Mouse (Mus musculus) liver, embryonic 11.5 days (tissue): Measurements from ENCODE around the gene Cep63. TPM values are rescaled to one million over a fixed set of nuclear protein-coding genes. Genes with fewer than 3 reads are reported as not detected.

ENCODE experiments used
- ATAC-seq: fragments of 200-750 bp; cut with Nextera tagmentation; replicated peaks from 2 replicates; pipeline ENCODE4 v1.8.0; 2017; ENCODE audit warnings: moderate number of reproducible peaks, mild to moderate bottlenecking, moderate TSS enrichment, moderate library complexity; ENCODE audit not compliant: low FRiP score
- DNase-seq: peaks from one replicate; pipeline ENCODE4 v3.0.0-alpha.2; 2017; ENCODE audit warnings: low spot score
- H3K27ac ChIP-seq: fragments of 300-500 bp; sonication (generic); 2 replicates; pipeline ENCODE4 v1.5.1; 2014; ENCODE audit warnings: mild to moderate bottlenecking, low read depth, low read length, control low read depth
- H3K27me3 ChIP-seq: fragments of 300-500 bp; sonication (generic); replicated peaks from 2 replicates; pipeline ENCODE4 v1.6.1; 2014; ENCODE audit warnings: low read length, mixed read lengths; ENCODE audit not compliant: control insufficient read depth, insufficient read depth
- H3K36me3 ChIP-seq: fragments of 300-500 bp; sonication (generic); 2 replicates; pipeline ENCODE4 v1.6.1; 2014; ENCODE audit warnings: mild to moderate bottlenecking, low read length, moderate library complexity, mixed read lengths; ENCODE audit not compliant: control insufficient read depth, insufficient read depth
- H3K4me1 ChIP-seq: fragments of 300-500 bp; sonication (generic); replicated peaks from 2 replicates; pipeline ENCODE4 v1.6.1; 2014; ENCODE audit warnings: low read length, mixed read lengths; ENCODE audit not compliant: control insufficient read depth, insufficient read depth
- H3K4me2 ChIP-seq: fragments of 300-500 bp; sonication (generic); 2 replicates; pipeline ENCODE4 v1.6.1; 2014; ENCODE audit warnings: mild to moderate bottlenecking, control low read depth, moderate library complexity
- H3K4me3 ChIP-seq: fragments of 300-500 bp; sonication (generic); 2 replicates; pipeline ENCODE4 v1.5.1; 2014; ENCODE audit warnings: low read depth, low read length, control low read depth
- H3K9ac ChIP-seq: fragments of 300-500 bp; sonication (generic); 2 replicates; pipeline ENCODE4 v1.6.1; 2014; ENCODE audit warnings: low read depth, low read length, control low read depth
- H3K9me3 ChIP-seq: fragments of 300-500 bp; sonication (generic); 2 replicates; pipeline ENCODE4 v1.6.1; 2016; ENCODE audit warnings: low read length, inconsistent platforms, mixed read lengths; ENCODE audit not compliant: control insufficient read depth
- WGBS: fragments of 180-500 bp; shearing (Covaris S2); extraction: QIAGEN DNeasy Blood & Tissue Kit; methylation state at CpG from one replicate; pipeline ENCODE4 v1.1.7; 2014; 5-methylcytosine and 5-hydroxymethylcytosine counted together
- polyA plus RNA-seq: library from polyadenylated mRNA; unstranded; fragments of >200 nt; fragmentation: Nextera tagmentation; extraction: Ambion mirVana; gene quantifications from 2 replicates; pipeline ENCODE4 v1.2.1, GENCODE M21; 2014

The Cep63 gene
- polyA plus RNA-seq, 1 experiment from 2014 or later, result 39.1 TPM

- Histone ChIP-seq H3K27ac (no peak overlapping the region), H3K9me3 (no peaks in the 10 kb centered on the region), H3K4me3 (no peak overlapping the region), H3K36me3 (no peaks in the 10 kb centered on the region), H3K4me2 (peak overlapping the region; percentile 37), H3K27me3 (peaks cover 27% of the 10 kb centered on the region), H3K9ac (no peak overlapping the region), H3K4me1 (no peaks in the 10 kb centered on the region)
- peak; percentile 82 for DNase-seq
- 3% methylated on average over 26 of the region's 26 CpGs for WGBS
- ATAC-seq, result no peak
Measured at GRCm38 (mm10) chr9:102544773-102545366, 81.5 kb downstream of the Cep63 start.

- ATAC-seq (no peak), DNase-seq (no peak)
- Histone ChIP-seq H3K36me3 (no peaks in the 10 kb centered on the region), H3K4me3 (no peak overlapping the region), H3K27ac (no peak overlapping the region), H3K4me1 (no peaks in the 10 kb centered on the region), H3K9me3 (no peaks in the 10 kb centered on the region), H3K27me3 (peaks cover 27% of the 10 kb centered on the region), H3K9ac (no peak overlapping the region), H3K4me2 (peak overlapping the region; percentile 37)
- WGBS, result 28% methylated on average over 11 of the region's 11 CpGs
Measured at GRCm38 (mm10) chr9:102544116-102544772, 82.1 kb downstream of the Cep63 start.

GRCm38 (mm10) chr9:102543761-102544115 lies 82.6 kb downstream of the Cep63 start:
- H3K4me2 ChIP-seq, result no peak overlapping the region
- peaks cover 27% of the 10 kb centered on the region for H3K27me3 ChIP-seq
- no peak overlapping the region for H3K4me3 ChIP-seq
- H3K9me3 ChIP-seq, result no peaks in the 10 kb centered on the region
- WGBS, result 72% methylated on average over 2 of the region's 2 CpGs
- H3K4me1 ChIP-seq, result no peaks in the 10 kb centered on the region
- no peak overlapping the region for H3K9ac ChIP-seq
- no peak for DNase-seq
- H3K27ac ChIP-seq, result no peak overlapping the region
- H3K36me3 ChIP-seq, result no peaks in the 10 kb centered on the region
- ATAC-seq, result no peak

- no peak for DNase-seq
- Histone ChIP-seq H3K9me3 (no peaks in the 10 kb centered on the region), H3K27me3 (peaks cover 27% of the 10 kb centered on the region), H3K4me2 (no peak overlapping the region), H3K36me3 (no peaks in the 10 kb centered on the region), H3K27ac (no peak overlapping the region), H3K4me1 (no peaks in the 10 kb centered on the region), H3K9ac (no peak overlapping the region), H3K4me3 (no peak overlapping the region)
- 45% methylated on average over 8 of the region's 8 CpGs for WGBS
- ATAC-seq, result no peak
Measured at GRCm38 (mm10) chr9:102542540-102542939, 83.8 kb downstream of the Cep63 start.

- Histone ChIP-seq H3K27me3 (peaks cover 22% of the 10 kb centered on the region), H3K27ac (no peak overlapping the region), H3K4me2 (no peak overlapping the region), H3K4me3 (no peak overlapping the region), H3K9ac (no peak overlapping the region), H3K9me3 (no peaks in the 10 kb centered on the region), H3K4me1 (no peaks in the 10 kb centered on the region), H3K36me3 (no peaks in the 10 kb centered on the region)
- ATAC-seq (no peak), DNase-seq (no peak)
- WGBS, result 42% methylated on average over 10 of the region's 10 CpGs
Measured at GRCm38 (mm10) chr9:102541666-102542065, 84.7 kb downstream of the Cep63 start.

GRCm38 (mm10) chr9:102539699-102540098 lies 86.6 kb downstream of the Cep63 start:
- no peak overlapping the region for H3K4me2 ChIP-seq
- H3K36me3 ChIP-seq, result no peaks in the 10 kb centered on the region
- DNase-seq (no peak), ATAC-seq (no peak)
- H3K27ac ChIP-seq, result no peak overlapping the region
- H3K27me3 ChIP-seq, result peaks cover 17% of the 10 kb centered on the region
- H3K4me1 ChIP-seq, result no peaks in the 10 kb centered on the region
- H3K4me3 ChIP-seq, result no peak overlapping the region
- H3K9ac ChIP-seq, result no peak overlapping the region
- WGBS, result 43% methylated on average over 7 of the region's 7 CpGs
- no peaks in the 10 kb centered on the region for H3K9me3 ChIP-seq

- Histone ChIP-seq H3K27ac (no peak overlapping the region), H3K36me3 (no peaks in the 10 kb centered on the region), H3K9ac (no peak overlapping the region), H3K4me1 (no peaks in the 10 kb centered on the region), H3K4me2 (no peak overlapping the region), H3K27me3 (no peaks in the 10 kb centered on the region; the same call in 1 of the 2 replicates), H3K9me3 (no peaks in the 10 kb centered on the region), H3K4me3 (no peak overlapping the region)
- WGBS, result 91% methylated on average over 4 of the region's 4 CpGs
- DNase-seq, result no peak
- no peak for ATAC-seq
Measured at GRCm38 (mm10) chr9:102536968-102537367, 89.4 kb downstream of the Cep63 start.
